Mouse (Mus musculus) right cerebral cortex, postnatal 4 days (tissue): ENCODE measurements around the gene Cx3cl1.

ENCODE experiments used
- DNase-seq: peaks from one replicate; pipeline ENCODE4 v3.0.0-alpha.2; 2022

Gene Cx3cl1

GRCm38 (mm10) chr8:94771941-94772670, at the start of gene Cx3cl1:
TSS of gene Cx3cl1 (plus strand) at chr8:94772009.
- DNase-seq, result peak; percentile 80

GRCm38 (mm10) chr8:94725998-94726397, 45.8 kb upstream of the Cx3cl1 start:
- no peak for DNase-seq

GRCm38 (mm10) chr8:94729301-94729700, 42.5 kb upstream of the Cx3cl1 start:
- no peak for DNase-seq

GRCm38 (mm10) chr8:94733821-94734465, 37.9 kb upstream of the Cx3cl1 start:
- no peak for DNase-seq

GRCm38 (mm10) chr8:94734735-94735350, 37.0 kb upstream of the Cx3cl1 start:
- no peak for DNase-seq

GRCm38 (mm10) chr8:94735426-94736094, 36.2 kb upstream of the Cx3cl1 start:
- no peak for DNase-seq

GRCm38 (mm10) chr8:94739829-94740228, 32.0 kb upstream of the Cx3cl1 start:
- no peak for DNase-seq

- DNase-seq, result no peak
These were observed 31.2 kb upstream of the Cx3cl1 start for GRCm38 (mm10) chr8:94740591-94740990.

- no peak for DNase-seq
These were observed 30.1 kb upstream of the Cx3cl1 start for GRCm38 (mm10) chr8:94741726-94742125.

- no peak for DNase-seq
These were observed 27.3 kb upstream of the Cx3cl1 start for GRCm38 (mm10) chr8:94744484-94744883.

GRCm38 (mm10) chr8:94744972-94745371, 26.8 kb upstream of the Cx3cl1 start:
- DNase-seq, result no peak

GRCm38 (mm10) chr8:94745476-94746184, 26.2 kb upstream of the Cx3cl1 start, which contains the start of gene Ccl22:
TSS of gene Ccl22 (plus strand) at chr8:94745590.
- no peak for DNase-seq

- no peak for DNase-seq
These were observed 25.0 kb upstream of the Cx3cl1 start for GRCm38 (mm10) chr8:94746832-94747231.

- DNase-seq, result no peak
These were observed 23.4 kb upstream of the Cx3cl1 start for GRCm38 (mm10) chr8:94748363-94748762.

GRCm38 (mm10) chr8:94749942-94750341, 21.9 kb upstream of the Cx3cl1 start:
- DNase-seq, result no peak

- no peak for DNase-seq
These were observed 20.6 kb upstream of the Cx3cl1 start for GRCm38 (mm10) chr8:94751023-94751849.

- no peak for DNase-seq
These were observed 17.8 kb upstream of the Cx3cl1 start for GRCm38 (mm10) chr8:94754006-94754405.

- DNase-seq, result no peak
These were observed 17.3 kb upstream of the Cx3cl1 start for GRCm38 (mm10) chr8:94754486-94754885.

- no peak for DNase-seq
These were observed 4.8 kb upstream of the Cx3cl1 start for GRCm38 (mm10) chr8:94767035-94767434.

GRCm38 (mm10) chr8:94770945-94771344, 864 bp upstream of the Cx3cl1 start:
- peak; percentile 46 for DNase-seq

GRCm38 (mm10) chr8:94773048-94773447, 1.2 kb downstream of the Cx3cl1 start:
- DNase-seq, result no peak

GRCm38 (mm10) chr8:94773700-94774171, 1.9 kb downstream of the Cx3cl1 start:
- peak; percentile 42 for DNase-seq
